Mouse (Mus musculus) thymus, adult 2 months (tissue): ENCODE data around the gene Pole2. TPM values are rescaled to one million over a fixed set of nuclear protein-coding genes. Genes with fewer than 3 reads are reported as not detected.
"Not testable (repeated sequence)": the region's sequence is repeated elsewhere in the genome, so short reads cannot be mapped to it uniquely, and the experiment has no call there.

Experiments used
- DNase-seq: peaks from one replicate; pipeline ENCODE4 v3.0.0; 2021
- H3K27ac ChIP-seq: fragments of 200-500 bp; 2 replicates; pipeline ENCODE4 v1.5.1; 2012; ENCODE audit warnings: low read length, control low read depth; ENCODE audit not compliant: control insufficient read depth, insufficient read depth
- H3K27me3 ChIP-seq: fragments of 200-500 bp; 2 replicates; pipeline ENCODE4 v1.6.1; 2012; ENCODE audit warnings: mild to moderate bottlenecking, low read length, moderate library complexity, mixed read lengths; ENCODE audit not compliant: control insufficient read depth, insufficient read depth
- H3K36me3 ChIP-seq: fragments of 200-500 bp; 2 replicates; pipeline ENCODE4 v1.6.1; 2012; ENCODE audit warnings: mild to moderate bottlenecking, low read length, moderate library complexity; ENCODE audit not compliant: control insufficient read depth, insufficient read depth
- H3K4me1 ChIP-seq: fragments of 200-500 bp; replicated peaks from 2 replicates; pipeline ENCODE4 v1.6.1; 2012; ENCODE audit warnings: low read length; ENCODE audit not compliant: control insufficient read depth, insufficient read depth
- H3K4me3 ChIP-seq: fragments of 200-500 bp; 2 replicates; pipeline ENCODE4 v1.5.1; 2012; ENCODE audit warnings: mild to moderate bottlenecking, low read length, control low read depth, moderate library complexity; ENCODE audit not compliant: control insufficient read depth, insufficient read depth
- CTCF ChIP-seq: fragments of 200-500 bp; IDR thresholded peaks from 2 replicates; pipeline ENCODE4 v1.5.1; 2012; ENCODE audit warnings: mild to moderate bottlenecking, control low read depth, low read length, moderate library complexity, borderline replicate concordance; ENCODE audit not compliant: control insufficient read depth, poor library complexity, insufficient read depth; ENCODE audit errors: extremely low read depth
- POLR2A ChIP-seq: fragments of 200-500 bp; IDR thresholded peaks from 2 replicates; pipeline ENCODE4 v1.6.1; 2012; ENCODE audit warnings: mild to moderate bottlenecking, low read length, control low read depth, moderate library complexity; ENCODE audit not compliant: control insufficient read depth, poor library complexity, insufficient read depth; ENCODE audit errors: extremely low read depth
- WGBS: fragments of 180-500 bp; shearing (Covaris S2); methylation state at CpG from one replicate; pipeline ENCODE4 v1.1.7; 2018; 5-methylcytosine and 5-hydroxymethylcytosine counted together
- polyA plus RNA-seq: library from polyadenylated mRNA; depleted of rRNA; stranded (reverse); fragments of >200 nt; gene quantifications from 2 replicates; pipeline ENCODE4 v1.2.3, GENCODE M21; 2012

The Pole2 gene
- polyA plus RNA-seq, 1 experiment = 16.9 TPM

DNA sequence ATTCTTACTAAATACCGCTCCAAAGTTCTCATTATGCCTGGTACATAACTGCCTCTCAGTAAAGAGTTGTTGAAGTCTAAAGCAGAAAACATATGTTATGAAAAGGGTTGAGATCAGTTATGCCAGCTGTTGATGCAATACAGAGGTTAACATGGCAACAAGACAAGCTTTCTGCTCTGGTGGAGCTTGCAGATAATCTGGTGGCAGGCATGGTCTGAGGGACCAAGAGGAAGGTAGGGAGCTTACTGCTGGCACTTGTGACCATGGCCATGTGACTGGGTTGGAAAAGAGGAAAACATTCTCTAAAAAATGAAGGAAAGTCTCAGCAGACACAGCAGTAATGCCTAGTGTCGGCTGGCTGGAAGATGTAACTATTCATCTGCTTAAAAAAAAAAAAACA is 56.7 kb downstream of the Pole2 start:
- H3K36me3 ChIP-seq = 0 out of 2 replicates have a peak, but pooled peaks cover 6% of the 10 kb centered on the region
- no peaks in the 10 kb centered on the region for H3K27me3 ChIP-seq

DNA sequence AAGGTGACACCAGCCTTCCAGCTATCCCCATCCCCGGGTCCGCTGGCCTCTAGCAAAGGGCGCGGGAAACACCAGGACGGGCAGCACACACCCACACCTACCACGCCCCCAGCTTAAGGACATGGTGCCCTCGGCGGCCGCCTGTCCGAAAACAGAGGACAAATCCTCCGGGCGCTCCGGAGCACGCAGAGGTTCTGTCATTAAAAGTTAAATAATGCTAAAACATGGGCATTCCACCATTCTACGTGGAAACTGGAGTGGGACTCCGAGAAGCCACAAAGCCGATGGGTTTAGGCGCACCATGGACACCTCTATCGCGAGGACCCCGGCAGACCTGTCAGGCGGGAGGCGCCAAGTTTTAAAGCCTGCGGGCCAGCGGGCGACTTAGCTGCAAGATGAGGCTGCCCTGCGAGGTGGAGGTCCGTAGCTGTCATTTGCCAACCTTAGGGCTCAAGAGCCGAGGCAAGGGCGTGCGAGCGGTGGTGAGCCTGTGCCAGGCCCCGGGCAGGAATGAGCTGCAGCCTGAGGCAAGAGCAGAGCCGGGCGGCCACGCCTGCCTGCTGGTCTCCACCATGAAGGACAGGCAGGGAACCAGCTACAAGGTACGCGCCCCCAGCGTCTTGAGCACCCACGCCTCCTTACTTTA is 59.4 kb downstream of the Pole2 start, which contains the start of gene Lrr1:
Gene Lrr1 (plus strand): TSS at position 354 of the 646 bp plus-strand sequence.
- Histone ChIP-seq H3K4me1 (peaks cover 5% of the 10 kb centered on the region; the same call in 1 of the 2 replicates), H3K36me3 (no peaks in the 10 kb centered on the region), H3K27me3 (no peaks in the 10 kb centered on the region), H3K27ac (no peak within 1 kb of the TSS), H3K4me3 (peak within 1 kb of the TSS; percentile 56)
- WGBS = under 1% methylated on average over 40 of the region's 40 CpGs
- DNase-seq = peak; percentile 84
- TF ChIP-seq CTCF = no peak
- no peak; the same call in 1 of the 2 replicates for TF ChIP-seq POLR2A

More for the DNA sequence above, 56.7 kb downstream of the Pole2 start:
- H3K4me1 ChIP-seq = peaks cover 5% of the 10 kb centered on the region; the same call in 1 of the 2 replicates
- WGBS = 99% methylated on average over 2 of the region's 2 CpGs
- TF ChIP-seq POLR2A (no peak), CTCF (no peak)
- H3K27ac ChIP-seq = no peak overlapping the region
- no peak for DNase-seq
- no peak overlapping the region for H3K4me3 ChIP-seq

DNA sequence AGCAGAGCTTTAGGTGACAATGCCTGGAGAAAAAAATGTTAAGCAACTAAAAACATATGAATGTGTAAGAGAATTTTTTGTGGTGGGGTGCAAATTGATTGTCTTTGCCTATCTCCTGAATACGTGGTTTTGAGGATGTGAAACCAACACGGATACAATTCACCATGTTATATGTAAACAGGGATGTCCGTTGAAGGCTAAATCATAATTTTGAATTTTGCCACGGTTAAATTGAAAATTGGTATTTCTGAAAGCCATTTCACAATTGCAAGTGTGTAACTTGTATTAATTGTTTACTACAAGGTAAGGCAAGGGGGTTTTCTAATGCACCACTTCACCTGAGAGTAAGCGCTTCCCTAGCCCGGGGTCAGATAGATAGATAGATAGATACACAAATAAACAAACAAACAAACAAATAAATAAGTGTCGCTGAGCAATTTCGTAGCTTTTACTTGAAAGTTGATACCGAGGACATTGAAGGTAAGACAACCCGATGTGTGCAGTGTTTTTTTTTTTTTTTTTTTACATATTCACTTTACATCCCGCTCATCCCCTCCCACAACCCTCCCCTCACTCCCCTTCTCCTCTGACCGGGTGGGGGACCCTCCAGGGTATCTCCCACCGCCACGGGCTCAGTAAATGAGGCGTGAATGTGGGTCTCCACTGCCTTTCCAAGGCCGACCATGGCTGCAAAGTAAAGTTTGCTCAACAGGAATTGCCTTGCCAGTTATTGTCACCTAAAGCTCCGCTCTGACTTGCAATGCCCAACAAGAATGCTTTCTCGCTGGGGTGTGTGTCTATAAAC is 60.1 kb downstream of the Pole2 start:
- H3K4me1 ChIP-seq = peaks cover 5% of the 10 kb centered on the region; the same call in 1 of the 2 replicates
- TF ChIP-seq CTCF (no peak), POLR2A (no peak)
- peak overlapping the region; percentile 56 for H3K4me3 ChIP-seq
- no peak for DNase-seq
- H3K27me3 ChIP-seq = no peaks in the 10 kb centered on the region
- WGBS = 12% methylated on average over 18 of the region's 18 CpGs
- no peaks in the 10 kb centered on the region for H3K36me3 ChIP-seq
- no peak overlapping the region for H3K27ac ChIP-seq

DNA sequence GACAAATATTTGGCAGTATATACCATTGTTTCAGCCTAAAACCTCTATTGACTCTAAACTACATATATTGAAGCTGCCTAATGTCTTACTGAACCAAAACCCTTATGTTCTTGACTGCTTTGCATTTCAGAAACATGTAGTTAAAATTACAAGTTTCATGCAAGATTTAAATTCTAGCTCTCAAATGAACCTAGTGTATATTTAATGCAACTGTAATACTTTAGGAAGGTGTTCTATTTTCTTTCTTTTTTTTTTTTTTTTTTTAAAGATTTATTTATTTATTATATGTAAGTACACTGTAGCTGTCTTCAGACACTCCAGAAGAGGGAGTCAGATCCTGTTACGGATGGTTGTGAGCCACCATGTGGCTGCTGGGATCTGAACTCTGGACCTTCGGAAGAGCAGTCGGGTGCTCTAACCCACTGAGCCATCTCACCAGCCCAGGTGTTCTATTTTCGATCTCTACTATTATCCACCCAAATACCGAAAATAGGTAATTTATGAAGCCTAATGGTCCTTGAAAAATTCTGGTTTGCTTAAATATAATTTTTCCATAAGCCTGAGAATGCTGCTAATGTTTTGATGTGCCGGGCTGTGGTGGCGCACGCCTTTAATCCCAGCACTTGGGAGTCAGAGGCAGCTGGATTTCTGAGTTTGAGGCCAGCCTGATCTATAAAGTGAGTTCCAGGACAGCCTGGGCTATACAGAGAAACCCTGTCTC is 61.0 kb downstream of the Pole2 start:
- H3K27me3 ChIP-seq, H3K4me1 ChIP-seq, DNase-seq, H3K36me3 ChIP-seq, H3K27ac ChIP-seq, H3K4me3 ChIP-seq: not testable (repeated sequence)
- WGBS = 95% methylated on average over 8 of the region's 8 CpGs

DNA sequence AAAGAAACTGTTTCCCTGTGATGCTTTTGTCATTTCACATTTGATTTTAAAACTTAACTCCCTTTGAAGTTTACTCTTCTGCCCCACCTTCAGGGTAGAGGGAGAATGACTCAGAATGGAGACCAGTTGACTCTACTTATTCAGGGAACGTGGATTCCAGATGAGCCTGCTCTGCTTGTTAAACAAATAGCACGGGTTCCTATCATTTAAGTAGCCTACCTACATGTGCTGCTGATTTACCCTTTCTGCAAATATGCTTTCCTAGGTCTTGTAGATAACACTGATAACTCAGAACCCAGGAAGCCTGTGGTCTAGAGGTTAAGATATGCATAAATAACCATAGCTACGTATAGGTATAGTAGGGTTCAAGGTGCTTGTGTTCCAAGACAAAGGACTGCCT is 63.1 kb downstream of the Pole2 start:
- Histone ChIP-seq H3K36me3 (no peaks in the 10 kb centered on the region), H3K27me3 (no peaks in the 10 kb centered on the region), H3K4me1 (peaks cover 5% of the 10 kb centered on the region; the same call in 1 of the 2 replicates), H3K27ac (no peak overlapping the region), H3K4me3 (no peak overlapping the region)
- TF ChIP-seq CTCF = no peak
- no peak for TF ChIP-seq POLR2A
- no peak for DNase-seq
- WGBS = 33% methylated on average over 3 of the region's 3 CpGs

DNA sequence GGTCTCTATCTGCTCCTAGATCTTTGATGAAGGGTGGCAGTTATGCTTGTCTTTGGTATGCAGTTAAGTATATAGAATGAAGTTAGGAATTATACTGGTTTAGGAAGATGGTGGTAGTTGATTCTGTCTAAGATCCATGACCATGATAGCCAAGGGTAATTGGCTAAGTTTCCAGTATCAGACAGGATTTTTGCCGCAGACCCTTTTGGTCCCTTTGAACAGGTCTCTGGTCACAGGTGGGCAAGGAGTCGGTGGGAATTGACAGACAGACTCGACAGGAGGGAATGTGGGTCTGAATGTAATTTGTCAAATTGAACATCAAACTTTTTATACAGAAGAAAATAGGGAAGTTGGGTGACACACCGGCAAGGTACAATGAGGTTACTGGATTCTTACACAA is 64.4 kb downstream of the Pole2 start:
- H3K4me1 ChIP-seq, H3K4me3 ChIP-seq, DNase-seq, H3K27me3 ChIP-seq, H3K27ac ChIP-seq, H3K36me3 ChIP-seq: not testable (repeated sequence)
- 63% methylated on average over 4 of the region's 4 CpGs for WGBS

DNA sequence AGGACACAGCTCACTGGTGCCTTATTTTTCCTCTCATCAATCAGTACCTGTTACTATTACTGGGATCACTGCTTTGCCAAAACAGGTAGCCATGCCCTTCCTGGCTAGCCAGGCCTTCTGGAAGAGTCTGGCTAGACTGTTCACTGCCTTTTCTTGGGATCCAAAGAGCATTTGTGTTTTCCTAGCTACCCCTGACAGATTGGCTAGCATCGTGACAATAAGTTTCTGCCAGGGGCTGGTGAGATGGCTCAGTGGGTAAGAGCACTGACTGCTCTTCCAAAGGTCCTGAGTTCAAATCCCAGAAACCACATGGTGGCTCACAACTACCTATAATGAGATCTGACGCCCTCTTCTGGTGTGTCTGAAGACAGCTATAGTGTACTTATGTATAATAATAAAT is 67.3 kb downstream of the Pole2 start:
- H3K4me3 ChIP-seq, H3K27me3 ChIP-seq, H3K4me1 ChIP-seq, H3K27ac ChIP-seq, DNase-seq: not testable (repeated sequence)
- peaks cover 15% of the 10 kb centered on the region for H3K36me3 ChIP-seq
- 98% methylated on average over 2 of the region's 2 CpGs for WGBS
